Mouse (Mus musculus) neural tube, embryonic 13.5 days (tissue): Measurements from ENCODE around the gene Gm10447. TPM values are rescaled to one million over a fixed set of nuclear protein-coding genes. Genes with fewer than 3 reads are reported as not detected.
A peak's percentile ranks its signal among the peaks of the same experiment; 100 is the strongest.

Source experiments
- ATAC-seq: fragments of 200-750 bp; cut with Nextera tagmentation; 2 replicates; pipeline ENCODE4 v1.8.0; 2017; ENCODE audit warnings: low read depth, mild to moderate bottlenecking, moderate TSS enrichment, moderate library complexity
- H3K27ac ChIP-seq: fragments of 300-500 bp; sonication (generic); replicated peaks from 2 replicates; pipeline ENCODE4 v1.5.1; 2015; ENCODE audit warnings: moderate library complexity, mild to moderate bottlenecking, inconsistent platforms
- H3K27me3 ChIP-seq: fragments of 300-500 bp; sonication (generic); 2 replicates; pipeline ENCODE4 v1.6.1; 2015; ENCODE audit warnings: mild to moderate bottlenecking, inconsistent platforms
- H3K36me3 ChIP-seq: fragments of 300-500 bp; sonication (generic); 2 replicates; pipeline ENCODE4 v1.6.1; 2015; ENCODE audit warnings: mild to moderate bottlenecking, inconsistent platforms
- H3K4me1 ChIP-seq: fragments of 300-500 bp; sonication (generic); replicated peaks from 2 replicates; pipeline ENCODE4 v1.6.1; 2015; ENCODE audit warnings: inconsistent platforms
- H3K4me2 ChIP-seq: fragments of 300-500 bp; sonication (generic); 2 replicates; pipeline ENCODE4 v1.6.1; 2015; ENCODE audit warnings: inconsistent platforms, mild to moderate bottlenecking, moderate library complexity
- H3K4me3 ChIP-seq: fragments of 300-500 bp; sonication (generic); 2 replicates; pipeline ENCODE4 v1.5.1; 2015; ENCODE audit warnings: mild to moderate bottlenecking, inconsistent platforms
- H3K9ac ChIP-seq: fragments of 300-500 bp; sonication (generic); 2 replicates; pipeline ENCODE4 v1.6.1; 2015; ENCODE audit warnings: moderate library complexity, mild to moderate bottlenecking, inconsistent platforms
- H3K9me3 ChIP-seq: fragments of 300-500 bp; sonication (generic); 2 replicates; pipeline ENCODE4 v1.6.1; 2016; ENCODE audit warnings: inconsistent platforms
- WGBS: fragments of 180-500 bp; shearing (Covaris S2); methylation state at CpG from one replicate; pipeline ENCODE4 v1.1.7; 2015; 5-methylcytosine and 5-hydroxymethylcytosine counted together
- polyA plus RNA-seq: library from polyadenylated mRNA; unstranded; fragments of >200 nt; fragmentation: Nextera tagmentation; extraction: Ambion mirVana; gene quantifications from 2 replicates; pipeline ENCODE4 v1.2.1, GENCODE M21; 2015

Gene Gm10447
- not detected in 2 replicates for polyA plus RNA-seq

GRCm38 (mm10) chr11:53456474-53457371, at the start of gene Gm10447, which contains the start of gene Shroom1:
Gene Gm10447, minus strand, starts transcription at chr11:53457110.
Gene Shroom1, plus strand, starts transcription at chr11:53457205.
- Histone ChIP-seq H3K27ac (no peak within 1 kb of the TSS), H3K9ac (peak within 1 kb of the TSS; percentile 68), H3K36me3 (no peaks in the 10 kb centered on the region), H3K4me2 (peak within 1 kb of the TSS; percentile 65), H3K4me3 (peak within 1 kb of the TSS; percentile 37), H3K9me3 (no peaks in the 10 kb centered on the region), H3K27me3 (peaks cover 78% of the 10 kb centered on the region), H3K4me1 (peaks cover 10% of the 10 kb centered on the region)
- peak; percentile 61 for ATAC-seq
- 4% methylated on average over 42 of the region's 42 CpGs for WGBS

- H3K27ac ChIP-seq, result peak overlapping the region; percentile 39
- H3K4me3 ChIP-seq, result no peak overlapping the region
- no peaks in the 10 kb centered on the region for H3K36me3 ChIP-seq
- WGBS, result 27% methylated on average over 5 of the region's 5 CpGs
- H3K4me1 ChIP-seq, result peaks cover 17% of the 10 kb centered on the region; the same call in 1 of the 2 replicates
- ATAC-seq, result no peak
- peaks cover 14% of the 10 kb centered on the region for H3K27me3 ChIP-seq
- H3K9ac ChIP-seq, result no peak overlapping the region
- H3K4me2 ChIP-seq, result no peak overlapping the region
- no peaks in the 10 kb centered on the region for H3K9me3 ChIP-seq
Measured at GRCm38 (mm10) chr11:53505026-53505663, 48.2 kb upstream of the Gm10447 start.

- H3K4me1 ChIP-seq, result peaks cover 17% of the 10 kb centered on the region; the same call in 1 of the 2 replicates
- 0 out of 2 replicates have a peak overlapping the region, but pooled peaks have one; percentile 39 for H3K27ac ChIP-seq
- H3K9ac ChIP-seq, result no peak overlapping the region
- H3K9me3 ChIP-seq, result no peaks in the 10 kb centered on the region
- H3K4me3 ChIP-seq, result no peak overlapping the region
- H3K27me3 ChIP-seq, result peaks cover 14% of the 10 kb centered on the region
- 91% methylated on average over 8 of the region's 8 CpGs for WGBS
- no peak overlapping the region for H3K4me2 ChIP-seq
- no peaks in the 10 kb centered on the region for H3K36me3 ChIP-seq
- no peak for ATAC-seq
Measured at GRCm38 (mm10) chr11:53504376-53504775, 47.5 kb upstream of the Gm10447 start.

GRCm38 (mm10) chr11:53503738-53504137, 46.8 kb upstream of the Gm10447 start:
- no peak overlapping the region for H3K27ac ChIP-seq
- H3K4me2 ChIP-seq, result no peak overlapping the region
- no peak for ATAC-seq
- H3K4me1 ChIP-seq, result peaks cover 17% of the 10 kb centered on the region; the same call in 1 of the 2 replicates
- H3K9ac ChIP-seq, result no peak overlapping the region
- H3K4me3 ChIP-seq, result no peak overlapping the region
- H3K27me3 ChIP-seq, result peaks cover 14% of the 10 kb centered on the region
- 85% methylated on average over 5 of the region's 5 CpGs for WGBS
- no peaks in the 10 kb centered on the region for H3K9me3 ChIP-seq
- H3K36me3 ChIP-seq, result no peaks in the 10 kb centered on the region

GRCm38 (mm10) chr11:53502039-53502765, 45.3 kb upstream of the Gm10447 start:
- Histone ChIP-seq H3K27me3 (peaks cover 22% of the 10 kb centered on the region), H3K27ac (no peak overlapping the region)
- no peak for ATAC-seq

GRCm38 (mm10) chr11:53500569-53500968, 43.7 kb upstream of the Gm10447 start:
- H3K36me3 ChIP-seq, result no peaks in the 10 kb centered on the region
- no peak overlapping the region for H3K27ac ChIP-seq
- H3K4me2 ChIP-seq, result no peak overlapping the region
- no peak overlapping the region for H3K9ac ChIP-seq
- ATAC-seq, result no peak
- peaks cover 25% of the 10 kb centered on the region for H3K27me3 ChIP-seq
- peaks cover 19% of the 10 kb centered on the region for H3K4me1 ChIP-seq
- WGBS, result 10% methylated on average over 11 of the region's 11 CpGs
- H3K4me3 ChIP-seq, result no peak overlapping the region
- no peaks in the 10 kb centered on the region for H3K9me3 ChIP-seq

More at GRCm38 (mm10) chr11:53502039-53502765, 45.3 kb upstream of the Gm10447 start:
- Histone ChIP-seq H3K36me3 (no peaks in the 10 kb centered on the region), H3K4me1 (0 out of 2 replicates have a peak, but pooled peaks cover 10% of the 10 kb centered on the region), H3K4me2 (no peak overlapping the region), H3K9me3 (no peaks in the 10 kb centered on the region), H3K9ac (no peak overlapping the region), H3K4me3 (no peak overlapping the region)
- 79% methylated on average over 8 of the region's 8 CpGs for WGBS

- H3K4me1 ChIP-seq, result peaks cover 37% of the 10 kb centered on the region
- no peak overlapping the region for H3K4me3 ChIP-seq
- no peak overlapping the region for H3K4me2 ChIP-seq
- no peaks in the 10 kb centered on the region for H3K9me3 ChIP-seq
- no peaks in the 10 kb centered on the region for H3K36me3 ChIP-seq
- no peak overlapping the region for H3K9ac ChIP-seq
- ATAC-seq, result no peak
- 79% methylated on average over 6 of the region's 6 CpGs for WGBS
- no peak overlapping the region for H3K27ac ChIP-seq
- H3K27me3 ChIP-seq, result peaks cover 25% of the 10 kb centered on the region
Measured at GRCm38 (mm10) chr11:53496946-53497345, 40.0 kb upstream of the Gm10447 start.

GRCm38 (mm10) chr11:53495417-53495816, 38.5 kb upstream of the Gm10447 start:
- no peak for ATAC-seq
- Histone ChIP-seq H3K9ac (no peak overlapping the region), H3K9me3 (no peaks in the 10 kb centered on the region), H3K4me2 (no peak overlapping the region), H3K4me3 (no peak overlapping the region), H3K27me3 (peaks cover 14% of the 10 kb centered on the region), H3K27ac (peak overlapping the region; percentile 43), H3K4me1 (peaks cover 36% of the 10 kb centered on the region), H3K36me3 (no peaks in the 10 kb centered on the region)
- 19% methylated on average over 6 of the region's 6 CpGs for WGBS

- Histone ChIP-seq H3K27ac (no peak overlapping the region), H3K4me1 (peaks cover 36% of the 10 kb centered on the region), H3K9me3 (no peaks in the 10 kb centered on the region), H3K9ac (no peak overlapping the region), H3K36me3 (no peaks in the 10 kb centered on the region), H3K4me3 (no peak overlapping the region), H3K27me3 (peaks cover 13% of the 10 kb centered on the region), H3K4me2 (no peak overlapping the region)
- ATAC-seq, result no peak
- WGBS, result 19% methylated on average over 3 of the region's 3 CpGs
Measured at GRCm38 (mm10) chr11:53493243-53493955, 36.5 kb upstream of the Gm10447 start.

- peaks cover 17% of the 10 kb centered on the region for H3K27me3 ChIP-seq
- H3K4me1 ChIP-seq, result peaks cover 42% of the 10 kb centered on the region
- peak overlapping the region; percentile 57 for H3K27ac ChIP-seq
- no peak overlapping the region for H3K4me2 ChIP-seq
- 4% methylated on average over 8 of the region's 8 CpGs for WGBS
- no peak overlapping the region for H3K9ac ChIP-seq
- no peaks in the 10 kb centered on the region for H3K9me3 ChIP-seq
- H3K4me3 ChIP-seq, result no peak overlapping the region
- H3K36me3 ChIP-seq, result no peaks in the 10 kb centered on the region
- ATAC-seq, result 0 out of 2 replicates have a peak, but pooled peaks have one; percentile 11
Measured at GRCm38 (mm10) chr11:53491954-53492401, 35.1 kb upstream of the Gm10447 start.

GRCm38 (mm10) chr11:53489421-53489820, 32.5 kb upstream of the Gm10447 start:
- no peak overlapping the region for H3K9ac ChIP-seq
- no peak overlapping the region for H3K4me3 ChIP-seq
- 75% methylated on average over 9 of the region's 9 CpGs for WGBS
- no peak overlapping the region for H3K4me2 ChIP-seq
- H3K27me3 ChIP-seq, result peaks cover 34% of the 10 kb centered on the region
- H3K4me1 ChIP-seq, result peaks cover 31% of the 10 kb centered on the region
- H3K36me3 ChIP-seq, result no peaks in the 10 kb centered on the region
- no peaks in the 10 kb centered on the region for H3K9me3 ChIP-seq
- no peak for ATAC-seq
- H3K27ac ChIP-seq, result no peak overlapping the region
